Mouse (Mus musculus): Measurements from ENCODE around the gene Lhx5.

DNA sequence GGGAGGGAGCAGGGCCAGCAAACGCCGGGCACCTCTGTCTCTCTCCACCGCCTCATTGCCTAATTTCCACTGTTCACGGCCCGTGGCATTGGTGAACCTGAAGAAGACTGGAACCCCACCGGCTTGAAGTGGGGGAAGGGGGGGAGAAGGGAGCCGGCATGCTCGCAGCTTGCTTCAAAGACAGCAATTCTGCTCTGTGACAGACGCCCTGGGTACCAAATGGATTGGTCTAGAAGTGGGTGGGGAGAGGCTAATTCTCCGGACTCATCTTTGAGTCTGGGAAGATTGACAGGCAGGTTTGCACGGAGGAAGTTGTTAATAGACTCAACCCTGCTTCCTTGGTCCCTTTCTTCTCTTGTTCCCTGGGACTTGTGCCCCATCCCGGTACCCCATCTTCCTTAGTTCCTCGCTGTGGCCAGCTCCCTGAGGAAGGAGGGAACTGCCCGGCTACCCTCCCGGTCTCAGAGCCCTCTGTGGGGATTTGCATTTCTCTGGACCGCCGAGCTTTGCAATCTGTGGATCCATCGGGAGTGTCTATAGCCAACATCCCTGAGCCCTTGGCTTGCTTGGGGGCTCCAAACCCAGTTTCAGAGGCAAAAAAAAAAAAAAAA, 5.5 kb downstream of the Lhx5 start:
- TF ChIP-seq CTCF (IDR thresholded peaks at IDR 0.05; ENCODE audit: low read depth) (no peak), EP300 (optimal IDR thresholded peaks at IDR 0.05) (no peak)
